Mouse (Mus musculus) c-Kit-negative CD71-positive TER-119-positive erythroid progenitor cells, embryonic 14.5 days (primary cell): ENCODE measurements around the gene Rgma.

Experiments used
- DNase-seq: peaks from one replicate; pipeline ENCODE4 v3.0.0-alpha.2; 2013; ENCODE audit warnings: low read depth, low spot score

Rgma gene

DNA sequence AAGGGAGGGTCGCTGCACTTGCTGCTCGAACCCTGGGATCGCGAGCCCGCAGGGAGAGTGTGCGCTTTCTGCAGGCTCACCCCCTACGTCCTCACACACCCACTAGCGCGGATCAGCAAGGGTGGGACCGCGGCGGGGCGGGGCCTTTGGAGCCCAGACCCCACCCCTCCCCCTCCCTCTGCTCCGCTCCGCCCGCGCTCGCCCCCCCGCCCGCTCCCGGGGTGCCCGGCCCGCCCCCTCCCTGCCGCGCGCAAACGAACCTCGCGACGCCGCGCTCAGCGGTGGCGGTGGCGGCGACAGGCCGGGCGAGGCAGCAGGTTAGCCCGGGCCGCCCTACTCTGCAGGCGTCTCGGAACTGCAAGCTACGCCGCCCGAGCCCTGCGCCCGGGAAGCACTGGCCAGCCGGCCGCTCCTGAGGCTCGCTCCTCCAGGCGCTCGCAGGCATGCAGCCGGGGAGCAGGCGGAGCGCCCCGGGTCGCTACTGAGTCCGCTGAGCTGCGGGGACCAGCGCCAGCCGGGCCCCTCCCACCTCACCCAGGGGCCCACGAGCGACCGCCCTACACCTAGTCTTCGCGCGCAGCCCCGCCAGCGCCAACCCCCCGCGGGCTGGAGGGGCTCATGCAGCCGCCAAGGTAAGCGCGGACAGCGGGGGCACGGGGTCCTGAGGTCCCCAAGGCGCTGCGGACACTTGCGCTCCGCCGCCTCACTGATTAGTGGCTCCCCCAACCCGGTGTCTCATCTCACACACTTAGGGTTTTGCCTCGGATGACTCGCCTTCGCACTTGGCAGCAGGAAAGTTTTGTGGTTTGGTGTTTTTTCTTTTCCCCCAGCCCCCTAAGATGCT, at the start of gene Rgma:
Gene Rgma (plus strand): TSS at position 253 of the 844 bp plus-strand sequence.
- DNase-seq, result no peak

DNA sequence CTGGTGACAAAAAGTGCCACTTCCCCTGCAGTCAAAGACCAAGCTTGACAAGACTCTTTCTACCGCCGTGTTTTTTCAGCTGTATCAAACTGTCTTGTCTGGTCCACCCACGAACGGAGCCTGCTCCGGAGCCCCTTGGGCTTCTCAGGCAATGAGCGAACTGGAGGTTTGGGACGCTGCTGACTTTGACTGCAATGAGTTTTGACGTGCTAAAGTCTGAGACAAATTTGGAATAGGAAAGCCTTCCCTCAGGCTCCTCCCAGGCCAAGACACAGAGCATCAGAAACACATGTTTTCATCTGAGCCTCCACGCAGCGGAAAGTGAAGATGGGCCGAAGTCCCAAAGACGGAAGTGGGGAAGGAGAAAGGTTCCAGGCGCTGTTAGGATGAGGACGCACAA, 49.1 kb upstream of the Rgma start:
- no peak for DNase-seq

DNA sequence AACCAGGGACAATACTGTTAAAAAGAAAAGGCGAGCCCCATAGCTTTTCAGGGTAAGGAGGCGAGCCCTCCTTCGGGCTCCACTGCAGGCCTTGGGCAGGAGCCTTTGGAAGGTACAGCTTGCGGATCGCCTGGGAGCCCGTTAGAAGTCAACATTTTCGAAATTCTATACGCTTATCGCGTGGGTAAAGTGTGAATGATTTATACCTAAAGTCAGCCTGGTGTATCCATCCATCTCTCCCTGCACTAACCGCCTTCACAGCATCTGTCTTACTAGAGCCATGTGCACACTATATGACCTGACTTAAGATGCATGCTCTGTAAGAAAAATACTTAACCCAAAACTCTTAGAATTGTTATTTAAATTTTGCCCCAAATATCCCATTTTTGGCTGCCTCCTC, 48.6 kb upstream of the Rgma start:
- DNase-seq, result no peak

DNA sequence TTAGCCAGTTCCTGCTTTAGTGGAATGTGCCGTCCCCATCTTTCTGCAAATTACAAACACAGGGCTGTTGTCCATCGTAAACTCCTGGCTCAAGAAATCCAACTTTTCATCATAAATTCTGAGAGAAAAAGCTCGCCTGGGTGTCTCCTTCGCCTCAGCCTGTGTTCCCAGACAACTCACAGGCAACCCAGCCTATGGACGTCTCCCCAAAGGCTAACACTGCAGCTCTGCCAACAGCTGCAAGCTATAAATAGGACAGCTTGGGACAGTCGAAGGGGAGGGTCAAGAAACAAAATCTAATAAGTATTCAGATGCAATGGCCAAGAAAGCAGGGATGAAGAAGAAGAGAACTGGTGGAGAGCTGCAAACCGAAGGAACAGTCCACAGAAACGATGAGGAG, 48.1 kb upstream of the Rgma start:
- DNase-seq, result no peak

DNA sequence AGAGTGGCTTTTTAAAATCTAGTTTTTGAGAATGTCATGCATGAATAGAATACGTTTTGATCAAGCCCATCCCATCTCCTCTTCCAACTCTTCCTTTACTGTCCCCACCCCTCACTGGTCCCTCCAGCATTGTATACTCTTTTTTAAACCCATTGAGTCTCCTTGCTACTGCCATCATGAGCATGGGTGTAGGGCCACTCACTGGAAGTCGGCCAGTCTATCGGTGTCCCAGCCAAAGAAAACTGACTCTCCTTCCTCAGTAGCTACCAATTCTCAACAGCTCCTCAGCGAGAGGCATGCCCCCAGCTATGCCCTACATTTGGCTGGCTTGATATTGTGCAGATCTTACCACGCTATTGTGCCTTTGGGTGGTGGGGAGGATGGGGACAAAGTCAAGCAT, 47.7 kb upstream of the Rgma start:
- DNase-seq, result no peak

DNA sequence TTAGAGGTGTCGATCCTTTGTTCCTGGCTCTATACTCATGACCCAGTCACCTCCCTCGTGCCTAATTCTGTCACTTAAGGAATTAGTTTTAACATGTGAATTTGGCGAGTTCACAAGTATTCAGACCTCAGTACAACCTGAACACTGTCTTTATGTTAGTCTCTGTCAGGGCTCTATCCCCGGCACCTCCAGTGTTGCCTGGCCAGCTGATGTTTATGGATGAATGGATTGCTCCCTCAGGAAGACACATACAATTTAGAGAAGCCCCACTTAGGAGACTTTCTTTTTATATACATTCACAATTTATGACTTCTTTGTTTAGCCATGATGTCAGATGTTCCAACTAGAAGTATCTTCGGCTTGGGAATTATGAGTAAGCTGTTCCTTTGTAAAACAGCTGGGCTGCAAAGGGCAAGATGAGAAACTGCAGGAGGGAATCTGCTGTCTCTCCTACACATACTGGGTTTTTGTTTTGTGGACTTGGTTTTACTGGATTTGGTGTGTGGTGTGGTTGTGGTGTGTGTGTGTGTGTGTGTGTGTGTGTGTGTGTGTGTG, 46.6 kb upstream of the Rgma start:
- no peak for DNase-seq

DNA sequence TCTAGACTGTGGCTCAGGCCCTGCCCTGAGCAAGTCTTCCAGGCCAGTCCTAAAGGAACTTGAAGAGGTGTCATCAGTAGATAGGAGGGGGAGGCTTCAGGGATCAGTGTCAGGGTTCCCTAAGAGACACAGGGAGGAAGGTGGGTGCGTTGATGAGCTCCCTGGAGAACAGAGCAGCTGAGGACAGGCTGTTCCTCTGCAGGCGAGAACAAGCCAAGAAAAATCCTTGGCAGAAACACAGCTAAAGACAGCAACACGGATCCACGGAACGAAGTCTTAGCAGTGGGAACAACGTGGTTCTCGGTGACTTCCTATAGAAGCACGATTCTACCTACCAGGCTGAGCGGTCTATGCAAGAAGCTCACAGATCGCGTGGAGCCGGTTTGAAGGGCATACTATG, 44.6 kb upstream of the Rgma start:
- no peak for DNase-seq

DNA sequence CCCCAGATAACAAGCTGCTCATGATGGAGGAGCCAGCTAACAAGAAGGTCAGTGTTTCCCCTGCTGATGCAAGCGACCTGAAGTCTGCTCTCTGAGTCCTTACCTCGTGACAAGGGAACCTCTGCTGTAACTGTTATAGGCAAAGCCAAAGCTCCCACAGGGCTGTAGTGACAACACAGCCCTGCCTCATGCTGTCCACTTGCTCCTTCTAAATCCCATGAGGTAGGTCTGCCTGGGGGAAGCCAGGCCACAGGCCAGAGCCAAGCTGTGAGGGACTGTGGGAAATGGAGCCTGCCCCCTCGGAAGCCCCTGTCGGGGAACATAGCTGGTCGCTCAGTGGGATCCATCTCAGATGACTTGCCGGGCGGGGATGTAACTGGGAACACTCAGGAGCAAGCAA, 43.7 kb upstream of the Rgma start:
- DNase-seq, result no peak

DNA sequence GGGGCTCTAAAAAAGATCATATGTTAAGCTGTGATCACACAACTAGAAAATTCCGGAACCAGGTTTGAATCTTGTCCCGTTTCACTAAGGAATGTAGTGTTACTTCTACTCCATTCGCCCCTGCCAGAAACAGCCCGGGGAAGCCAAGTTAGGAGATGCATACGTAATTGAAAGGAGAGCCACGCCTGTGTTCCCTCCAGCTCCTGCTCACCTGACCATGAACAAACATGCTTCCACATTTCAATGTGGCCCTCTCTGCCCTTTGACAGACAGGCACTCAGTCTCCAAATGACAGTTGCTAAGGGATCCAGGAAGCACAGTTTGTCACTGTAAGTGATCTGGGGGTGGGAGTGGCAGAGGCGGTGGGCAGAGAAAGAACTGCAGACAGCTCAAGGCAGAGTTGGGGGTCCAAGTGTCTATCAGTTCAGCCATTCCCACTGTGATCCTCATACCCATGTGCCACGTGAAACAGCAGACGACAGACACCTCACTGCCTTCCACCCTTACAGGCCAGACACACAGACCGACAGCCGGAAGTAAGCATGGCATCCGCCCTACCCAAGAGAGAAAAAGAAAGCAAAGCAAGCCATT, 41.8 kb upstream of the Rgma start:
- no peak for DNase-seq

DNA sequence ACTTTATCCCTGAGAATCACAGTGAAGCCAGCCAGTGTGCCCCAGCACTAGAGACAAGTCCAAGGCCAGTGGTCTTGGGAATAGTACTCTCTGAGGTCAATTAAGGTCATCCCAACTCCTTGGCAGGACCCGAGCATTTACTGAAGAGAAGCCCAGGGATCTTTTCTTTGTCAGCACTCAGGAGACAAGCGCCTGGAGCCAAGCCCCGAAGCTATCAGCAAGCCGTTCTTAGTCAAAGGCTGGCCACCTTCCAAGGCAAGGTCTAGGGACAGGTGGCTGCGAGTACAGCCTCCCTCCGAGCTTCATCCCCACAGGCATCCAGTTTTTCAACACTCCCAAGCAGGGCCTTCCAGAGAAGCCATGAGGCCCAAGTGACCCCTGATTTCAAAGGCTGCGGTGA, 40.4 kb upstream of the Rgma start:
- no peak for DNase-seq

DNA sequence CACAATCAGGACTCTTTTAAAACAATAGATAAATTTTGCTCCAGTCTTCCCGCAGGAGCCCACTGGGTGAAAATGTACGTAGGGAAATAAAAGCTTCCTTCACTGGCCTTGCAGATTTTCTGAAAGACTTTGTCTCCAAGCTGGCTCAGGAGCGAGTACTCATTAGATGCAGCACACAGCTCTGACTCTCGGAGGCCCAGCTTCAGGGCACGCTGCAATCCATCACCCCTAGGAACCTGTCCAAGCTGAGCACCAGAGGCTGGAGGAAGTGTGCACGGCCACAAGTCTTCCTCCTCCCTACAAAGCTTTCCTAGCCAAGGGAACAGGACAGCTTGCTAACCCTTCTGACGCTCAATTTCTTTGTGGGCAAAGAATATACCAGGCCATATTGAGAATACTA, 38.9 kb upstream of the Rgma start:
- DNase-seq, result no peak

DNA sequence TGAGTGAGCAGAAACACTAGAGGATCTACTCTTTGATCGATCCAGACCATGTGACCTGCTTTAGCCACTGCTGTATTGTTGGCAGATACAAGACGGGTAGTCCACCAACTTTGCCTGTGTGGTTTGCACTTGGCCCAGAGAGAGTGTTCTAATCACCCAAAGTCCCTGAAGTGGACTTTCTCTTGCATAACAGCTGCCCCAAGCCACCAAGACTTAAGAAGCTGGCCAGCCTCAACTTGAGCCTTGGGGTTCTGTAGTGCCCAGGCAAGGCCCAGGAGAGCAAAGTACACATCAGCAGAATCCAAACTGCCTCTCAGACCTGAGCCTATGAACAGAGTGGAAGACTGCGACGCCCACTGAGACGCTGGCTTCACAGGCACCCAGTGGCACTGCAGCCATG, 37.0 kb upstream of the Rgma start:
- DNase-seq, result no peak

DNA sequence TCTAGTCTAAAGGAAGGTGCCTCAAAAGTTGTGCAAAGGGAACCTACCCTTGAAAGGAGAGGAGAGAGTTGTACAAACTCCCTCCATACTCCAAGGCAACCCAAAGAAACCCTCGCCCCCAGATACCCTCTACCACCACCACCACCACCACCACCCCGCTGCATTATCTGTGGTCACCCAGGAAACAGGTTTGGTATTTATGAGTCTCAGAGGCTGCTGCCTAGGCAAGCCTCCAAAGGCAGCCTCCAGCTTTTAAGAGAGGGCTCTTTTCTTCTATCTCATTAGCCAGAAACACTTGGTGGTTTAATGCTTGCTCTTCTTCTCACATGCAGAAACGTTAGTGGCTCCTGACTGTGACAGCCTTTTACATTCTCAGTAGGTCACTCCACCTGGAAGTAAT, 31.5 kb upstream of the Rgma start:
- DNase-seq, result no peak

DNA sequence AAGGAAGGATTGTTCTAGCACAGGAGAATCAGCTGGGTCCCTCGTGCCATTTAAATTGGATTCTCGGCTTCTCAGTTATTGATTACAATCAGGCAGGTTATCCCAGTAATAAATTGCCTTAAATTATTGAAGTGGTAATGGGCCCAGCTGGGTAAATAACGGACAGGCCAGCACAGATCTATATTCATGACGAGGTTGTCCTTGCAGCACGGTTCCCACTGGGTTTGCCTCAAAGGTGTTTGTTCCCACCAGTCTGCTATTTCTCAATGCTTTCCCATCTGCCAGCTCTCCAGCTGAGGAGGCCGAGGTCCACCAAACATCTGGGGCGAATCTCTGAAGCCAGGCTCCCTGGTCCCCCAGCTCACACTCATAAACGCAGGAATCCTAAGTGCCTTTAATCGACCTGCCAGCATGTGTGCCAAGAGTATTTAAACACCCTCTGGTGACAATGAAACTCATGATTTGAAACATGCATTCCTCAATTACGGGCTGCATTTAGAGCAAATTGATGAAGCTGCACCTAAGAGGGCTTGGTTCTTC, 26.7 kb upstream of the Rgma start:
- DNase-seq, result no peak

DNA sequence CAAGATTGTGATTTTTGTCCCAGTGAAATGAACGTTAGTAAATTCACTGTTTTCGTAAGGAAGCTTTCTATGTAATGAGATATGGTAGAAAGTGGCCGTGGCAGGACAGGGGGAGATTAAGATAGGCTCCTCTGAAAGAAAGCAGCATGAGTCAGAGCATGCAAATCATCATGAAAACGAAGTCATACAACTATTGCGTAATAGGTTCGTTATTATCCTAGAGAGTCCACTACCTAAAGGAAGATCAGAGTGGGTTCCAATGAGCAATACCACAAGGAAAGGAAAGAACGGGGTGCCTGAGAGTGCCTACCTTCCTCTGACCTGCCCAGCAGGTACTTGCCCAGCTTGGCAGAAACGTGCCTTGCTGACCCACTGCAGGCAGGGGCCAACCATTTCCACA, 26.2 kb upstream of the Rgma start:
- DNase-seq, result no peak

DNA sequence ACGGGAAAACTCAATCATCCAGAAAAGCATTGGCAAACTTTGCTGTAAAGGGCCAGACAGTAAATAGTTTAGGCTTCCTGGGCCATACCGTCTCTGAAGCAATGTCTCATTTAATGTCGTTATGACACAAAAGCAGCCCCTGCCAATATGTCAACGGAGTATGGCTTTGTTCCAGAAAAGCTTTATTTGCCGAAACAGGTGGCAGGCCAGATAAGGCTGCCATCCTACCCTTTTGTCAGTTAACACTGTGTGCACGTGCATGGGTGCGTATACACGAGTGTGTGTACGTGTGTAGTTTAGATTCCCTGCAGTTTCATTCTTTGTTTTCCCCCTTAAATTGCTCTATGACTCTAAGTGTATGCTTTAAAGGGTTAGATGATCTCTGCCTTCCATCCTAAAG, 20.1 kb upstream of the Rgma start:
- no peak for DNase-seq

DNA sequence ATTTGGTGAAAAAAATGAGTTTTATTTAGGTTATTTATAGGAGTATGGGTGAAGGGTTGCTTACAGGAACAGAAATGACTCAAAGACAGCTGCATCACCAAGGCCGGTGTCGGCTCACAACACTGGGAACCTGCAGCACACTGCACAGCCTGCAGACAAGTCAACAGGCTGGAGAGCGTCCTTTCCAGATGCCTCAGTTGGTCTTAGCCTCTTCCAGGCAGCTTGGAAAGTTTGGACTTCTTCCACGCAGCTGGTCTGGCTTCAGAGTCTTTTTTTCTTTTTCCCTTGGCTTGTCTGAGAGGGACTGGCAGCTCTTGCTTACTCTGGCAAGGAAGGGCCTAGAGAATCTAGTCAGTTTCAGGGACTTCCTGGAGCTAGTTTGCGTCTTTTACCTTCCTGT, 18.4 kb upstream of the Rgma start:
- DNase-seq, result no peak

DNA sequence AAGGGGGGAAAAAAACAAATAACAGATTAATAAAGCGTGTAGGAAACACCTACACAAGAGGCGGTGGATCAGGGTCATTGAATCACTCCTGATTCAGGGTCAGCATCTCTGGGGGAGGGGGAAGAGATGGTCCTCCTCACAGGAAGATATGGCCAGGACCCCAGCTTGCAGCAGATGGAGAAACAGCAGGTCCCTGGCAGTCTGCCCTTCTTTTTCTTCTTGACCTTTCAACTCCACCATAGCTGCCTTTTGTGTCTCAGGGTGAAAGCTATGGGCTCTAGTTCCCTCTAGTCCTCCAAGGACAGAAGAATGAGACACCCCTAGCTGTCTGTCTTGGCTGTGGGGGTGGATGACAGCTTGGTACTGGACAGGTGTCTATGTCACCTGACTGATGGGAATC, 17.7 kb upstream of the Rgma start:
- DNase-seq, result no peak

DNA sequence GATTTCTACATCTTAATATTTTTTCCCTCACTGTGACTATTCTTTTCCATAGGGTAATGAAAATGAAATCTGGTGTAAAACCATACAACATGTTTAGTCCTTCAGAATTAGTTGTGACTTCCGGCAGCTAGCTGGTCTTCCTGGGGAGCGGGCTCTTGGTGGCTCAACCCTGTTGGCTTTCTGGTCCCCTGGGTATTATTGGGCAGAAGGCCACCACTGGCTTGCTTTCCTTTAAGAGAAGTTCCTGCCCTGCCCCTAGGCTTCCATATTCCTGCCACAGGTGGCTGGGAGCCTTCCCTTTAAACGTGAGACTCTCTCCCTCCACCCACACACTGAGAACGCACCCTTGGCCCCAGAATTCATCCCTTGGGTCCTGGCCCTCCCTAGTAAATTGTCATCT, 9.8 kb upstream of the Rgma start:
- DNase-seq, result no peak

DNA sequence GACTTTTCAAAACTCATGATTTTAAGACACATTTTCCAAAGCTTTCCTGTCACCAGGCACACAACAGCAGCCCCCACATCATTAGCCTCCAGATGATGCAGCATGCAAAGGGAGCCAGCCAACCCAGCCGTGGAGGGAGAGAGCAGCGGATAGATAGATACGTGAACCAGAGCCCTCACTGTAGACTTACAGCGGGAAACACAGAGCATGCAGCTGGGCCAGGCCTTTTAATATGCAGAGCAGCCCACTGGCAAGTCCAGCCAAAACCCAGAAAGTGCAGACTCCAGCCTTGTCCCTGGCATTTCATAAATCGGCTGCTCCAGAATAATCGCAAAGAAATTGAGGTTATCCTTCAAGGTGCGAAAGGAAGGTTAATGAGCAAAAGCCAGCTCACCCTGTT, 9.3 kb upstream of the Rgma start:
- no peak for DNase-seq

DNA sequence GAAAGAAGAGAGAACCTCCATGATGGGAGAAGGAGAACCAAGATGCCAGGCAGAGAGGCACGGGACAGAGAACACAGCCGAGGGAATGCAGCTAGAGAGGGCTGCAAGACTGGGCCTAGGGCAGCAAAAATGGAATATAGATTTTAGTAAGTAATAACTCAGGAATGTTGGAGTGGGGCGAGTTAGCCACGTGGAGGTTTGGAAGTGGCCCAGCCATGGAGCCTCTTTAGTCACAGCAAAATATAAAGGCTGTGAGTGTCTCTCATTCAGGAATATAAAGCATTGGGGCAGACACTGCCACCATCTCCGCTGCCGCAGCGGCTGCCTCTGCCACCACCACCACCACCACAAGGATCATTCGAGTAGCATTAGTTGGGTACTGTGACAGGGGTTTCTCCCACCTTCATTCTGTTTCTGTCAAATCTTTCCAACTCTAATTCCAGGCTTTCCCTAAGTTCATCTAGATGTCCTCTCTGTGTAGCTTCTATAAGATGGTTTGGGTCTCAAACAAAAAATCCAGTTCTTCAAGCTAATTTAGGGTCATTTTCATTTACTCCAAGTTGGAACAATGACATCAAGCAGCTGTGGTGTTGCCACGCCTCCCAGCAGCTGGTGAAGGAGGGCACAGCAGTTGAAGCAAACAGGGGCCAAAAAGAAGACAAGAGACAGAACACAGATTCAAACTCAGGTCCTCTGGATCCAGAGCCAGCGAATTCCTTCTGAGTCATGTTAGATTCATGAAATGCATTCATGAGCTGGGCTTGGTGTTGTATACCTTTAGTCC, 7.4 kb upstream of the Rgma start:
- no peak for DNase-seq

DNA sequence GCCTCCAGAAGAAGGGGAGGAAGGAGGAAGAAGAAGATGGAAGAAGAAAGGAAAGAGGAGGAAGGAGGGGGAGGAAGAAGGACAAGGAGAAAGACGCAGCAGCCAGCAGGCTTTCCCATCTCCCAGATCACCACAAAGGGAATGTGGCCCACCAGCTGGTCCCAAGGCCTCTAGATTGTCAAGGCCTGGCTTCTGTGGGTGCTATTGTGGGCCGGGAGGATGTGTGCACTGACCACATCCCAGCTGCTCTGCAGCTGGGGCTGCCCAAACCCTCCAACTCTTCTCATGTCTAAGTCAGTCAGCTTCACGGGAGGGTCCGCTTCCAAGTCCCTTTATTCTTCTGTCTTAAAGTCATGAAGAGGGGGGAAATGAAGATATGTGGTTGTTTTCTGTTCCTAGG, 5.3 kb upstream of the Rgma start:
- no peak for DNase-seq
